Mouse (Mus musculus) lung, adult 2 months (tissue): Measurements from ENCODE around the gene Gm6370.

Experiments used
- CTCF ChIP-seq: fragments of 200-500 bp; IDR thresholded peaks from 2 replicates; pipeline ENCODE4 v1.5.1; 2011; ENCODE audit warnings: mild to moderate bottlenecking, low read length, control low read depth; ENCODE audit not compliant: insufficient read depth
- POLR2A ChIP-seq: fragments of 200-500 bp; IDR thresholded peaks from 2 replicates; pipeline ENCODE4 v1.6.1; 2011; ENCODE audit warnings: low read depth, mild to moderate bottlenecking, control low read depth, low read length, borderline replicate concordance; ENCODE audit errors: extremely low read depth

DNA sequence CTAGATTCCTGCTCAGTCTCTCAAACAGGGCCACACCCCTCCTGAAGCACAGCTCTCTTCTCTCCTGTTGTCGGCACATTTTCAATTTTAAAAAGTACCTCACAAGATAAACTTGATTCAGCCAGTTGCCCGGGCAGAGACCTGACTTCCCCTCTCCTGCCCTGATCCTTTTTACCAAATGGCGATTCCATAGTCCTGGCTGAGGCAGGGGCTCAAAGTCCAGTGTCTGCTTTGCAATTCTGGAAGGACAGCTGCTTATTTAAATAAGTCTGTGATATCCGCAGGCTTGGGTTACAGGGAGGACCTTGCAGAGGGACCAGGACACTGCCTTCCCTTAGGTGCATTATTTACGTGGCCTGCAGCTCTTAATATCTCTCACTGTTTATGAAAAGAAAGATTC is 19.9 kb upstream of the Gm6370 start:
- TF ChIP-seq POLR2A: no peak
- TF ChIP-seq CTCF: no peak
